Mouse (Mus musculus) retina, adult 2 months (tissue): ENCODE measurements around the gene Btbd16.

ENCODE experiments used
- DNase-seq: peaks from one replicate; pipeline ENCODE4 v3.0.0-alpha.2; 2012; ENCODE audit warnings: low read depth, low spot score

The Btbd16 gene

GRCm38 (mm10) chr7:130768151-130768550, 5.7 kb upstream of the Btbd16 start:
- no peak for DNase-seq

GRCm38 (mm10) chr7:130770707-130771106, 3.2 kb upstream of the Btbd16 start:
- peak; percentile 53 for DNase-seq

- DNase-seq, result no peak
These were observed 568 bp upstream of the Btbd16 start for GRCm38 (mm10) chr7:130773171-130773830.

- no peak for DNase-seq
These were observed 7.1 kb downstream of the Btbd16 start for GRCm38 (mm10) chr7:130780866-130781419.

- DNase-seq, result no peak
These were observed 8.7 kb downstream of the Btbd16 start for GRCm38 (mm10) chr7:130782501-130783050.

- DNase-seq, result no peak
These were observed 12.2 kb downstream of the Btbd16 start for GRCm38 (mm10) chr7:130785923-130786575.

GRCm38 (mm10) chr7:130786708-130787107, 12.8 kb downstream of the Btbd16 start:
- no peak for DNase-seq

- no peak for DNase-seq
These were observed 13.7 kb downstream of the Btbd16 start for GRCm38 (mm10) chr7:130787537-130787936.

- DNase-seq, result no peak
These were observed 15.1 kb downstream of the Btbd16 start for GRCm38 (mm10) chr7:130788950-130789349.

- DNase-seq, result no peak
These were observed 15.6 kb downstream of the Btbd16 start for GRCm38 (mm10) chr7:130789456-130789855.

GRCm38 (mm10) chr7:130793671-130794070, 19.8 kb downstream of the Btbd16 start:
- DNase-seq, result no peak

GRCm38 (mm10) chr7:130796786-130797185, 22.9 kb downstream of the Btbd16 start:
- no peak for DNase-seq

GRCm38 (mm10) chr7:130797524-130797923, 23.7 kb downstream of the Btbd16 start:
- no peak for DNase-seq

GRCm38 (mm10) chr7:130799418-130799817, 25.5 kb downstream of the Btbd16 start:
- DNase-seq, result no peak

- no peak for DNase-seq
These were observed 26.8 kb downstream of the Btbd16 start for GRCm38 (mm10) chr7:130800681-130801080.

- DNase-seq, result no peak
These were observed 27.9 kb downstream of the Btbd16 start for GRCm38 (mm10) chr7:130801811-130802210.

- DNase-seq, result no peak
These were observed 29.5 kb downstream of the Btbd16 start for GRCm38 (mm10) chr7:130803251-130803825.

GRCm38 (mm10) chr7:130804991-130805390, 31.1 kb downstream of the Btbd16 start:
- DNase-seq, result no peak

- DNase-seq, result no peak
These were observed 33.9 kb downstream of the Btbd16 start for GRCm38 (mm10) chr7:130807749-130808148.

GRCm38 (mm10) chr7:130808694-130809093, 34.8 kb downstream of the Btbd16 start:
- no peak for DNase-seq

- DNase-seq, result no peak
These were observed 36.4 kb downstream of the Btbd16 start for GRCm38 (mm10) chr7:130810238-130810637.

- DNase-seq, result no peak
These were observed 38.5 kb downstream of the Btbd16 start for GRCm38 (mm10) chr7:130812407-130812806.
